Mouse (Mus musculus): ENCODE data around the gene Cpn2. TPM values are rescaled to one million over a fixed set of nuclear protein-coding genes. Genes with fewer than 3 reads are reported as not detected.

Gene Cpn2
- polyA plus RNA-seq, 2 experiments, result not detected

GRCm38 (mm10) chr16:30308616-30309394 lies 41.5 kb upstream of the Cpn2 start:
- H3K27me3 ChIP-seq (ENCODE audit: control insufficient read depth, insufficient read depth, low read length), result peaks cover 44% of the 10 kb centered on the region
- ATAC-seq (ENCODE audit: low FRiP score, low read depth) (0 out of 2 replicates have a peak, but pooled peaks have one; percentile 38), DNase-seq (ENCODE audit: low spot score) (no peak)
- H3K27ac ChIP-seq (replicated peaks; ENCODE audit: low read depth, low read length), result no peak overlapping the region
- WGBS, result under 1% methylated on average over 60 of the region's 72 CpGs
- peak overlapping the region; percentile 55 for H3K9ac ChIP-seq (ENCODE audit: low read depth, low read length, severe bottlenecking)
- H3K4me1 ChIP-seq (ENCODE audit: control insufficient read depth, insufficient read depth, low read length), result peaks cover 15% of the 10 kb centered on the region
- peak overlapping the region; percentile 56 for H3K4me3 ChIP-seq (replicated peaks; ENCODE audit: low read length)
- no peaks in the 10 kb centered on the region for H3K9me3 ChIP-seq (ENCODE audit: control insufficient read depth, low read length)
- peak overlapping the region; percentile 98 for H3K4me2 ChIP-seq (replicated peaks; ENCODE audit: low read depth, low read length, severe bottlenecking)
- no peaks in the 10 kb centered on the region for H3K36me3 ChIP-seq (ENCODE audit: control insufficient read depth, insufficient read depth, low read length)
- no peak for TF ChIP-seq POLR2A (IDR thresholded peaks at IDR 0.05; ENCODE audit: borderline replicate concordance, extremely low read depth, insufficient read depth, insufficient read length)

GRCm38 (mm10) chr16:30307961-30308615 lies 40.8 kb upstream of the Cpn2 start:
- peaks cover 15% of the 10 kb centered on the region for H3K4me1 ChIP-seq (ENCODE audit: control insufficient read depth, insufficient read depth, low read length)
- H3K27me3 ChIP-seq (ENCODE audit: control insufficient read depth, insufficient read depth, low read length), result peaks cover 44% of the 10 kb centered on the region
- H3K9ac ChIP-seq (ENCODE audit: low read depth, low read length, severe bottlenecking), result peak overlapping the region; percentile 55
- H3K36me3 ChIP-seq (ENCODE audit: control insufficient read depth, insufficient read depth, low read length), result no peaks in the 10 kb centered on the region
- DNase-seq (ENCODE audit: low spot score), result no peak
- no peaks in the 10 kb centered on the region for H3K9me3 ChIP-seq (ENCODE audit: control insufficient read depth, low read length)
- H3K4me3 ChIP-seq (replicated peaks; ENCODE audit: low read length), result peak overlapping the region; percentile 56
- peak overlapping the region; percentile 98 for H3K4me2 ChIP-seq (replicated peaks; ENCODE audit: low read depth, low read length, severe bottlenecking)
- 20% methylated on average over 27 of the region's 29 CpGs for WGBS
- H3K27ac ChIP-seq (replicated peaks; ENCODE audit: low read depth, low read length), result no peak overlapping the region
- TF ChIP-seq POLR2A (IDR thresholded peaks at IDR 0.05; ENCODE audit: borderline replicate concordance, extremely low read depth, insufficient read depth, insufficient read length), result no peak
- no peak for ATAC-seq (ENCODE audit: low FRiP score, low read depth)

GRCm38 (mm10) chr16:30307306-30307705 lies 40.0 kb upstream of the Cpn2 start:
- Histone ChIP-seq H3K9me3 (ENCODE audit: control insufficient read depth, low read length) (no peaks in the 10 kb centered on the region), H3K27ac (replicated peaks; ENCODE audit: low read depth, low read length) (no peak overlapping the region), H3K4me3 (replicated peaks; ENCODE audit: low read length) (no peak overlapping the region), H3K4me1 (ENCODE audit: control insufficient read depth, insufficient read depth, low read length) (peaks cover 15% of the 10 kb centered on the region), H3K9ac (ENCODE audit: low read depth, low read length, severe bottlenecking) (no peak overlapping the region), H3K27me3 (ENCODE audit: control insufficient read depth, insufficient read depth, low read length) (peaks cover 44% of the 10 kb centered on the region), H3K36me3 (ENCODE audit: control insufficient read depth, insufficient read depth, low read length) (no peaks in the 10 kb centered on the region), H3K4me2 (replicated peaks; ENCODE audit: low read depth, low read length, severe bottlenecking) (no peak overlapping the region)
- no peak for TF ChIP-seq POLR2A (IDR thresholded peaks at IDR 0.05; ENCODE audit: borderline replicate concordance, extremely low read depth, insufficient read depth, insufficient read length)
- no peak for ATAC-seq (ENCODE audit: low FRiP score, low read depth)
- no peak for DNase-seq (ENCODE audit: low spot score)
- WGBS, result 47% methylated on average over 12 of the region's 12 CpGs

- no peak for DNase-seq (ENCODE audit: low spot score)
- H3K27me3 ChIP-seq (ENCODE audit: control insufficient read depth, insufficient read depth, low read length), result peaks cover 38% of the 10 kb centered on the region
- H3K9ac ChIP-seq (ENCODE audit: low read depth, low read length, severe bottlenecking), result no peak overlapping the region
- H3K9me3 ChIP-seq (ENCODE audit: control insufficient read depth, low read length), result no peaks in the 10 kb centered on the region
- 88% methylated on average over 4 of the region's 4 CpGs for WGBS
- H3K27ac ChIP-seq (replicated peaks; ENCODE audit: low read depth, low read length), result no peak overlapping the region
- no peak overlapping the region for H3K4me3 ChIP-seq (replicated peaks; ENCODE audit: low read length)
- no peak for ATAC-seq (ENCODE audit: low FRiP score, low read depth)
- TF ChIP-seq POLR2A (IDR thresholded peaks at IDR 0.05; ENCODE audit: borderline replicate concordance, extremely low read depth, insufficient read depth, insufficient read length), result no peak
- H3K4me2 ChIP-seq (replicated peaks; ENCODE audit: low read depth, low read length, severe bottlenecking), result no peak overlapping the region
- H3K36me3 ChIP-seq (ENCODE audit: control insufficient read depth, insufficient read depth, low read length), result no peaks in the 10 kb centered on the region
- peaks cover 15% of the 10 kb centered on the region for H3K4me1 ChIP-seq (ENCODE audit: control insufficient read depth, insufficient read depth, low read length)
Measured at GRCm38 (mm10) chr16:30306102-30306501, 38.8 kb upstream of the Cpn2 start.

- H3K4me2 ChIP-seq (replicated peaks; ENCODE audit: low read depth, low read length, severe bottlenecking), result no peak overlapping the region
- peaks cover 31% of the 10 kb centered on the region for H3K27me3 ChIP-seq (ENCODE audit: control insufficient read depth, insufficient read depth, low read length)
- no peak for TF ChIP-seq POLR2A (IDR thresholded peaks at IDR 0.05; ENCODE audit: borderline replicate concordance, extremely low read depth, insufficient read depth, insufficient read length)
- H3K36me3 ChIP-seq (ENCODE audit: control insufficient read depth, insufficient read depth, low read length), result no peaks in the 10 kb centered on the region
- peaks cover 9% of the 10 kb centered on the region; the same call in 1 of the 2 replicates for H3K4me1 ChIP-seq (ENCODE audit: control insufficient read depth, insufficient read depth, low read length)
- H3K9ac ChIP-seq (ENCODE audit: low read depth, low read length, severe bottlenecking), result no peak overlapping the region
- H3K4me3 ChIP-seq (replicated peaks; ENCODE audit: low read length), result no peak overlapping the region
- no peak overlapping the region for H3K27ac ChIP-seq (replicated peaks; ENCODE audit: low read depth, low read length)
- no peak for DNase-seq (ENCODE audit: low spot score)
- no peak for ATAC-seq (ENCODE audit: low FRiP score, low read depth)
- 67% methylated on average over 5 of the region's 5 CpGs for WGBS
- no peaks in the 10 kb centered on the region for H3K9me3 ChIP-seq (ENCODE audit: control insufficient read depth, low read length)
Measured at GRCm38 (mm10) chr16:30304236-30304635, 36.9 kb upstream of the Cpn2 start.
